21 mouse cellular contexts compared by ENCODE assay signal in the genomic region with DNA sequence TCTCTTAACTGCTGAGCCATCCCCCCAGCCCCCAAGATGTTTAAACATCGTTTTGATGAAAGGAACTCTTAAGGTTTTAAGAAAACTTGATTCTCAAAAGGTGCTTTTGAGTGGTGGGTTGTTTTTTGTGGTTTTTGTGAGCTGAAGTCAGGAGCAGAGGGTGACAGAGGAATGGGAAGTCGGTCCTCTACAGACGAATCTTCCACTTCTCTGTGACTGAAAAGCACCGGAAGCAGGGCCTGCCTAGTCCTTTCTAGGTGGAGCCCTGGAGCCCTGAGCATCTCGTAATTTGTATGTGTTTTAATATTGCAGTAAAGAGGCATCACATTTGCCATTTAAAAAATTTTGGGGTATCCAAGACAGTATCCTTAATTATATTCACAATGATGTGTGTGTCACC.
DNase-seq lines count a peak whose midpoint lies in the region; ATAC-seq and TF ChIP-seq lines count a peak whose summit lies in the region.
"Had no signal": no experiment of that assay in that cellular context is flagged by ENCODE, and none has a peak within 500 bp of the region (broad histone marks: within the 10 kb centered on the region; RNA-seq: fewer than 3 reads in every experiment).

No protein-coding gene starts in this region.

- peaks cover 0 to 9% of the 10 kb centered on the region in 2 experiments; a peak in 2 of 4 replicates for H3K4me1 ChIP-seq in CH12.LX (ENCODE audit: control insufficient read depth in 1 of 2, insufficient read depth in 2 of 2)
- H3K4me1 ChIP-seq in forebrain, embryonic 16.5 days (replicated peaks; ENCODE audit: control insufficient read depth, insufficient read depth, low read length), result no peaks in the 10 kb centered on the region
- H3K4me1 ChIP-seq: forebrain, embryonic 12.5 days; heart, embryonic 15.5 days; hindbrain, embryonic 15.5 days; lung, embryonic 15.5 days had no signal

- dilution Hi-C loops in CH12.LX (cut with MboI; ENCODE audit: extremely low pct_ligation_motif_present, extremely low pct_unique_long_range_greater_than_20kb, low sequenced_read_pairs), result no loop called here

- H3K9ac ChIP-seq in CH12.LX (ENCODE audit: insufficient read depth, low read depth), result peak overlapping the region; percentile 66
- no peak overlapping the region for H3K9ac ChIP-seq in forebrain, embryonic 16.5 days (replicated peaks; ENCODE audit: low read depth, low read length)
- H3K9ac ChIP-seq: forebrain, embryonic 12.5 days; heart, embryonic 15.5 days; hindbrain, embryonic 15.5 days; liver, embryonic 14.5 days; lung, embryonic 15.5 days had no signal

- peak; percentile 47; the same call in 1 of the 2 replicates for TF ChIP-seq POLR2A in CH12.LX (IDR thresholded peaks at IDR 0.05; ENCODE audit: low read depth, low read length)

- TF ChIP-seq RAD21 in CH12.LX (IDR thresholded peaks at IDR 0.05; ENCODE audit: low read depth, low read length), result no peak; the same call in none of the 2 replicates

- 56% methylated on average over 5 of the region's 5 CpGs for WGBS in forebrain, embryonic 16.5 days

- no peaks in the 10 kb centered on the region for H3K79me2 ChIP-seq in CH12.LX (replicated peaks; ENCODE audit: control insufficient read depth, extremely low read depth, insufficient read depth, poor library complexity, severe bottlenecking)

- no peaks in the 10 kb centered on the region for H3K27me3 ChIP-seq in CH12.LX (replicated peaks)
- no peaks in the 10 kb centered on the region; the same call in 1 of the 2 replicates for H3K27me3 ChIP-seq in forebrain, embryonic 16.5 days (replicated peaks; ENCODE audit: control insufficient read depth, insufficient read depth, low read length)
- H3K27me3 ChIP-seq: forebrain, embryonic 12.5 days; heart, embryonic 15.5 days; hindbrain, embryonic 15.5 days; lung, embryonic 15.5 days had no signal

- no peak for TF ChIP-seq CTCF in CH12.LX (conservative IDR thresholded peaks at IDR 0.05 in 1 of 2, IDR thresholded peaks at IDR 0.05 in 1 of 2; ENCODE audit: low read depth in 2 of 2, low read length in 2 of 2)

- TF ChIP-seq EP300 in CH12.LX (IDR thresholded peaks at IDR 0.05; ENCODE audit: low read length), result no peak

- H3K4me2 ChIP-seq in CH12.LX (ENCODE audit: insufficient read depth, low read depth, poor library complexity, severe bottlenecking), result peak overlapping the region; percentile 92; the same call in 1 of the 2 replicates
- no peak overlapping the region for H3K4me2 ChIP-seq in forebrain, embryonic 16.5 days (ENCODE audit: low read length)
- H3K4me2 ChIP-seq: forebrain, embryonic 12.5 days; heart, embryonic 15.5 days; hindbrain, embryonic 15.5 days; lung, embryonic 15.5 days had no signal

- no peaks in the 10 kb centered on the region for H3K9me3 ChIP-seq in CH12.LX (replicated peaks; ENCODE audit: low read length)
- no peaks in the 10 kb centered on the region for H3K9me3 ChIP-seq in forebrain, embryonic 16.5 days (ENCODE audit: control insufficient read depth, low read length)
- H3K9me3 ChIP-seq: forebrain, embryonic 12.5 days; heart, embryonic 15.5 days; hindbrain, embryonic 15.5 days; lung, embryonic 15.5 days had no signal

- H3K4me3 ChIP-seq in CH12.LX (replicated peaks in 1 of 3; ENCODE audit: low read depth in 2 of 3, low read length in 2 of 3, poor library complexity in 1 of 3), result peak overlapping the region in 1 of 3 experiments; percentile 22
- no peak overlapping the region for H3K4me3 ChIP-seq in forebrain, embryonic 16.5 days (replicated peaks; ENCODE audit: low read length)
- H3K4me3 ChIP-seq: forebrain, embryonic 12.5 days; heart, adult 2 months; heart, embryonic 15.5 days; hindbrain, embryonic 15.5 days; lung, embryonic 15.5 days had no signal

- peak; percentile 40 to 41 for DNase-seq in B cell, adult 2 months
- peak; percentile 61 for DNase-seq in CH12.LX (ENCODE audit: extremely low read depth)
- peak; percentile 17 to 31 for DNase-seq in thymus, postnatal 10 days (ENCODE audit: low spot score in 2 of 2)
- no peak for DNase-seq in right cerebral cortex, postnatal 14 days
- DNase-seq in cerebellum, adult 18-20 months, result no peak
- DNase-seq: cerebellum, adult 2 months; gastrocnemius, postnatal 14 days; heart, adult 2 months; heart, postnatal 4 days; kidney, adult 11 months; midbrain, embryonic 14.5 days; right cerebral cortex, postnatal 4 days had no signal

- no peaks in the 10 kb centered on the region for H3K36me3 ChIP-seq in CH12.LX (replicated peaks in 1 of 2; ENCODE audit: control insufficient read depth in 1 of 2, insufficient read depth in 1 of 2, low read length in 1 of 2)
- H3K36me3 ChIP-seq in forebrain, embryonic 16.5 days (ENCODE audit: control insufficient read depth, insufficient read depth), result no peaks in the 10 kb centered on the region
- H3K36me3 ChIP-seq: forebrain, embryonic 12.5 days; heart, embryonic 15.5 days; hindbrain, embryonic 15.5 days; lung, embryonic 15.5 days had no signal

- ATAC-seq in inflammation-experienced regulatory T-cells, adult 6 months, result peak; percentile 85
- ATAC-seq in forebrain, embryonic 16.5 days, result no peak

- H3K27ac ChIP-seq in CH12.LX (ENCODE audit: insufficient read depth, low read depth), result no peak overlapping the region
- H3K27ac ChIP-seq in forebrain, embryonic 16.5 days (ENCODE audit: low read length), result no peak overlapping the region
- H3K27ac ChIP-seq: forebrain, embryonic 12.5 days; heart, adult 2 months; heart, embryonic 15.5 days; hindbrain, embryonic 15.5 days; kidney, postnatal 0 days; liver, embryonic 14.5 days; lung, embryonic 15.5 days; macrophage had no signal

- in situ Hi-C loops in CH12.LX (cut with MboI; ENCODE audit: low pct_ligation_motif_present, low pct_unique_long_range_greater_than_20kb, low sequenced_read_pairs), result no loop called here

TF ChIP-seq in CH12.LX, 34 proteins besides CTCF, POLR2A, EP300 and RAD21:
- TF ChIP-seq ELF1 (IDR thresholded peaks at IDR 0.05; ENCODE audit: low read depth, low read length), result peak; percentile 72
- TF ChIP-seq CHD2 (IDR thresholded peaks at IDR 0.05; ENCODE audit: low read length), result 0 out of 2 replicates have a peak, but pooled peaks have one; percentile 54
- TF ChIP-seq TBP (conservative IDR thresholded peaks at IDR 0.05; ENCODE audit: low read depth, low read length), result peak; percentile 55; the same call in 1 of the 2 replicates
- TF ChIP-seq SMC3 (IDR thresholded peaks at IDR 0.05; ENCODE audit: low read depth, low read length), result no peak; the same call in 1 of the 2 replicates
- TF ChIP-seq USF2 (conservative IDR thresholded peaks at IDR 0.05; ENCODE audit: low read depth, low read length), result no peak
- TF ChIP-seq TCF12 (IDR thresholded peaks at IDR 0.05; ENCODE audit: low read depth, low read length), result peak; percentile 34; the same call in 1 of the 2 replicates
- 0 out of 2 replicates have a peak, but pooled peaks have one; percentile 23 for TF ChIP-seq IRF4 (IDR thresholded peaks at IDR 0.05; ENCODE audit: low read depth, low read length)
- TF ChIP-seq NELFE (IDR thresholded peaks at IDR 0.05; ENCODE audit: low read depth, low read length), result peak; percentile 24; the same call in 1 of the 2 replicates
- TF ChIP-seq E2F4 (IDR thresholded peaks at IDR 0.05; ENCODE audit: insufficient replicate concordance, low read depth, low read length), result 0 out of 2 replicates have a peak, but pooled peaks have one; percentile 33

Comparison
In these comparisons a context has a peak if more than half of its experiments do, and no peak if none do; other contexts are left out.
1. DNase-seq: peak in B cell, adult 2 months (2 of 2), CH12.LX (single experiment) and thymus, postnatal 10 days (2 of 2); none in right cerebral cortex, postnatal 14 days (single experiment) and cerebellum, adult 18-20 months (0 of 2).